31 mouse cellular contexts compared by ENCODE assay signal in the genomic region with DNA sequence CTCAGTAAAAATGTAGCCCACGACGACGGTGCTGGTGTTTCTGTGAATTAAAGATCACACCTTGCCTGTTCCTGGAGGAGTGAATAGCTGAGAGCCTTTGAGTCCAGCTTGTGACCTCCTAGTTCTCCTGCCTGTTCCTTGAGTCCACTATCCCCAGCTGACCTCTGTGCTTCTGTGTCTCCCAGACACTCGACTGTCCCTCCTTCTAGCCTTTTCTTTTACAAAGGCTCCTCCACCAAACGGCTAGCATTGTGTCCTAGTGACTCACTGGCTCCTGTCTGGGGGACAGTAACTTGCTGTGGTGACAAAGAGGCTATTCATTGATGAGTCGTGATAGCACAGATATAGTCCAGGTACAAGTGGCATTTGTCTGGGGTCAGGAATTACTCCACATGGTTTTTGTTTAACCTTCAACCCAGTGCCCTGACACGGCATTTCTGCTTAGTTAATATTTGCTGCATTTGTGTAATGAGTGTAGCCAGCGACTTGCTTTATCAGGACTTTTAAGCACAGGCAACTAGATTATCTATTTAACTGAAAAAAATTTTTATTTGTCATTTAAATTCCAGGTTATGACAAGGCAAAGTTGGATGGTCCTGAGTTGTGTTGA. TPM values are rescaled to one million over a fixed set of nuclear protein-coding genes. Genes with fewer than 3 reads are reported as not detected.
DNase-seq lines count a peak whose midpoint lies in the region; ATAC-seq and TF ChIP-seq lines count a peak whose summit lies in the region.
"Had no signal": no experiment of that assay in that cellular context is flagged by ENCODE, and none has a peak within 500 bp of the region (broad histone marks: within the 10 kb centered on the region; RNA-seq: fewer than 3 reads in every experiment).

No protein-coding gene starts in this region.

- H3K27ac ChIP-seq in kidney, adult 2 months (ENCODE audit: insufficient read depth, low read depth, low read length), result peak overlapping the region; percentile 88
- H3K27ac ChIP-seq in kidney, embryonic 14.5 days (ENCODE audit: low read depth, low read length), result no peak overlapping the region
- H3K27ac ChIP-seq: embryonic facial prominence, embryonic 10.5 days; embryonic facial prominence, embryonic 15.5 days; forebrain, embryonic 12.5 days; heart, embryonic 13.5 days; hindbrain, embryonic 14.5 days; limb, embryonic 13.5 days; liver, embryonic 14.5 days had no signal

- WGBS in kidney, adult 2 months, result 31% methylated on average over 8 of the region's 8 CpGs
- 53% methylated on average over 8 of the region's 8 CpGs for WGBS in kidney, embryonic 14.5 days

- no peak overlapping the region for H3K4me2 ChIP-seq in kidney, embryonic 14.5 days (replicated peaks; ENCODE audit: low read depth, low read length)
- H3K4me2 ChIP-seq: embryonic facial prominence, embryonic 15.5 days; forebrain, embryonic 12.5 days; heart, embryonic 13.5 days; hindbrain, embryonic 14.5 days; limb, embryonic 13.5 days; lung, embryonic 14.5 days had no signal

- H3K4me3 ChIP-seq in kidney, adult 2 months (ENCODE audit: insufficient read depth, low read depth, low read length), result no peak overlapping the region
- no peak overlapping the region for H3K4me3 ChIP-seq in kidney, embryonic 14.5 days (ENCODE audit: low read length)
- H3K4me3 ChIP-seq: embryonic facial prominence, embryonic 10.5 days; embryonic facial prominence, embryonic 15.5 days; forebrain, embryonic 12.5 days; heart, embryonic 13.5 days; limb, embryonic 13.5 days had no signal

- peaks cover 16% of the 10 kb centered on the region; the same call in 1 of the 2 replicates for H3K4me1 ChIP-seq in kidney, adult 2 months (ENCODE audit: control insufficient read depth, insufficient read depth, low read length)
- no peaks in the 10 kb centered on the region for H3K4me1 ChIP-seq in kidney, embryonic 14.5 days (ENCODE audit: control insufficient read depth, insufficient read depth, low read length)
- H3K4me1 ChIP-seq: embryonic facial prominence, embryonic 15.5 days; heart, embryonic 13.5 days; limb, embryonic 13.5 days had no signal

- TF ChIP-seq CTCF in kidney, adult 2 months (conservative IDR thresholded peaks at IDR 0.05; ENCODE audit: insufficient read depth, insufficient read length, low read depth, low read length), result no peak

- H3K9ac ChIP-seq in kidney, embryonic 14.5 days (ENCODE audit: low read depth, low read length), result no peak overlapping the region
- H3K9ac ChIP-seq: embryonic facial prominence, embryonic 15.5 days; forebrain, embryonic 12.5 days; forebrain, postnatal 0 days; heart, embryonic 13.5 days; hindbrain, embryonic 14.5 days; limb, embryonic 13.5 days; liver, embryonic 14.5 days; lung, embryonic 14.5 days had no signal

- DNase-seq in kidney, adult 2 months, result peak; percentile 91
- DNase-seq in Muller cell, postnatal 12 days (ENCODE audit: inconsistent ontology term), result peak; percentile 52
- peak; percentile 80 to 85 for DNase-seq in kidney, adult 8-10 months
- peak; percentile 64 to 80 for DNase-seq in kidney, postnatal 36 days
- no peak for DNase-seq in right cerebral cortex, adult 18-20 months
- no peak for DNase-seq in left cerebral cortex, postnatal 14 days (ENCODE audit: low spot score in 2 of 2)
- DNase-seq: adrenal gland, postnatal 36 days; cerebellum, adult 8-10 months; cerebellum, postnatal 25 days; forebrain, postnatal 0 days; gastrocnemius, postnatal 10 days; heart, postnatal 10 days; layer of hippocampus, postnatal 36 days; lung, embryonic 14.5 days; lung, postnatal 14 days; midbrain, embryonic 14.5 days; right cerebral cortex, postnatal 14 days; thymus, adult 18-20 months; thymus, postnatal 25 days had no signal

- H3K36me3 ChIP-seq in kidney, adult 2 months (ENCODE audit: control insufficient read depth, insufficient read depth, low read length), result no peaks in the 10 kb centered on the region
- H3K36me3 ChIP-seq in kidney, embryonic 14.5 days (ENCODE audit: control insufficient read depth, insufficient read depth, low read length), result no peaks in the 10 kb centered on the region
- H3K36me3 ChIP-seq: embryonic facial prominence, embryonic 10.5 days; embryonic facial prominence, embryonic 15.5 days; forebrain, embryonic 12.5 days; G1E; heart, embryonic 13.5 days; limb, embryonic 13.5 days had no signal

- H3K27me3 ChIP-seq in kidney, adult 2 months (replicated peaks; ENCODE audit: control insufficient read depth, insufficient read depth, low read length), result no peaks in the 10 kb centered on the region
- H3K27me3 ChIP-seq in kidney, embryonic 14.5 days (ENCODE audit: control insufficient read depth, insufficient read depth, low read length), result peaks cover 10% of the 10 kb centered on the region

- ATAC-seq in kidney, embryonic 14.5 days (ENCODE audit: low FRiP score, low TSS enrichment), result no peak
- ATAC-seq: forebrain, postnatal 0 days; inflammation-experienced regulatory T-cells, adult 6 months; Patski had no signal

- TF ChIP-seq POLR2A in kidney, adult 2 months (IDR thresholded peaks at IDR 0.05; ENCODE audit: low read depth, low read length), result no peak

- intact Hi-C loops in left cerebral cortex, postnatal 14 days (cut with DNase I), result no loop called here

- H3K9me3 ChIP-seq in kidney, embryonic 14.5 days (ENCODE audit: control insufficient read depth, low read length), result no peaks in the 10 kb centered on the region
- H3K9me3 ChIP-seq: embryonic facial prominence, embryonic 10.5 days; embryonic facial prominence, embryonic 15.5 days; forebrain, embryonic 12.5 days; heart, embryonic 13.5 days; limb, embryonic 13.5 days had no signal

RNA-seq across cellular contexts. Expression of a gene that starts 6.5 kb away (rescaled TPM):
- polyA plus RNA-seq in kidney, adult 2 months (2012; rRNA removed), result 67.6 and 79.1 TPM in 2 replicates
- polyA plus RNA-seq in kidney, embryonic 14.5 days (2014; fragmentation: Nextera tagmentation; extraction: Ambion mirVana), result 1.8 and 2.0 TPM in 2 replicates
- total RNA-seq in left cerebral cortex, postnatal 14 days (2021), result 10 to 100 TPM; 38.7 to 39.0 TPM
- total RNA-seq: monocyte, adult 5-6 weeks had no signal
- polyA plus RNA-seq: G1E; inflammation-experienced regulatory T-cells, adult 6 months had no signal

Comparison
In these comparisons a context has a peak if more than half of its experiments do, and no peak if none do; other contexts are left out.
1. RNA of a gene that starts 6.5 kb away (polyA plus RNA-seq): 67.6 to 79.1 TPM in kidney, adult 2 months; 1.8 to 2.0 TPM in kidney, embryonic 14.5 days; every median in the first group is over 10 times any median in the second.
2. DNase-seq: peak in kidney, adult 2 months (single experiment), Muller cell, postnatal 12 days (single experiment), kidney, adult 8-10 months (2 of 2) and kidney, postnatal 36 days (2 of 2); none in right cerebral cortex, adult 18-20 months (single experiment) and left cerebral cortex, postnatal 14 days (0 of 2).